Mouse (Mus musculus) left cerebral cortex, adult 2 months (tissue): ENCODE data around the gene Xylt1. TPM values are rescaled to one million over a fixed set of nuclear protein-coding genes. Genes with fewer than 3 reads are reported as not detected.
A peak's percentile ranks its signal among the peaks of the same experiment; 100 is the strongest.

ENCODE experiments used
- DNase-seq, 2 experiments: peaks; one replicate each; pipeline ENCODE4 v3.0.0; 2021 to 2022; ENCODE audit warnings: low spot score in 2 of 2, mixed read lengths in 1 of 2; ENCODE audit errors: extremely low spot score in 1 of 2
- H3K27ac ChIP-seq: fragments of 200-600 bp; 2 replicates; pipeline ENCODE4 v1.8.1; 2022
- H3K4me3 ChIP-seq: fragments of 200-600 bp; 2 replicates; pipeline ENCODE4 v1.8.1; 2022
- CTCF ChIP-seq: fragments of 200-600 bp; IDR thresholded peaks from 2 replicates; pipeline ENCODE4 v1.8.1; 2022; ENCODE audit warnings: antibody characterized with exemption, mild to moderate bottlenecking, moderate library complexity
- intact Hi-C: fragments of 180-260 bp; cut with DNase I; formaldehyde crosslinking; loops from one replicate; pipeline ENCODE4 v1.15.1; 2025
- total RNA-seq, 2 experiments: library from RNA; stranded (reverse); gene quantifications; 2 replicates each; pipeline ENCODE4 v1.2.3; 2021

Gene Xylt1
- total RNA-seq, 2 experiments from 2014 or later: 51.7 to 60.5 TPM

- no peak for DNase-seq
- no peak for TF ChIP-seq CTCF
- no peak overlapping the region for H3K27ac ChIP-seq
- no peak overlapping the region for H3K4me3 ChIP-seq
- intact Hi-C loops: no loop called here
Measured at GRCm38 (mm10) chr7:117397877-117398276, 17.1 kb downstream of the Xylt1 start.

GRCm38 (mm10) chr7:117399971-117400370, 19.2 kb downstream of the Xylt1 start:
- no peak overlapping the region for H3K27ac ChIP-seq
- intact Hi-C loops: no loop called here
- DNase-seq: no peak
- no peak overlapping the region for H3K4me3 ChIP-seq
- TF ChIP-seq CTCF: no peak

GRCm38 (mm10) chr7:117401581-117401980, 20.8 kb downstream of the Xylt1 start:
- no peak overlapping the region for H3K27ac ChIP-seq
- no peak for DNase-seq
- H3K4me3 ChIP-seq: no peak overlapping the region
- intact Hi-C loops: no loop called here
- no peak for TF ChIP-seq CTCF

- Histone ChIP-seq H3K27ac (no peak overlapping the region), H3K4me3 (no peak overlapping the region)
- intact Hi-C loops: no loop called here
- TF ChIP-seq CTCF: no peak; the same call in 1 of the 2 replicates
- no peak for DNase-seq
Measured at GRCm38 (mm10) chr7:117406336-117406735, 25.6 kb downstream of the Xylt1 start.

- no peak for TF ChIP-seq CTCF
- intact Hi-C loops: no loop called here
- no peak overlapping the region for H3K4me3 ChIP-seq
- no peak for DNase-seq
- no peak overlapping the region for H3K27ac ChIP-seq
Measured at GRCm38 (mm10) chr7:117409268-117409988, 28.6 kb downstream of the Xylt1 start.

GRCm38 (mm10) chr7:117411874-117412273, 31.1 kb downstream of the Xylt1 start:
- intact Hi-C loops: no loop called here
- TF ChIP-seq CTCF: no peak
- DNase-seq: no peak
- H3K27ac ChIP-seq: no peak overlapping the region
- H3K4me3 ChIP-seq: no peak overlapping the region

- DNase-seq: no peak
- intact Hi-C loops: no loop called here
- TF ChIP-seq CTCF: no peak
- H3K4me3 ChIP-seq: no peak overlapping the region
- H3K27ac ChIP-seq: no peak overlapping the region
Measured at GRCm38 (mm10) chr7:117412405-117412804, 31.6 kb downstream of the Xylt1 start.

- no peak for TF ChIP-seq CTCF
- H3K27ac ChIP-seq: peak overlapping the region; percentile 38; the same call in 1 of the 2 replicates
- DNase-seq: peak in 1 of 2 experiments; percentile 53
- no peak overlapping the region for H3K4me3 ChIP-seq
- intact Hi-C loops: no loop called here
Measured at GRCm38 (mm10) chr7:117414341-117415008, 33.7 kb downstream of the Xylt1 start.

GRCm38 (mm10) chr7:117415009-117415363, 34.2 kb downstream of the Xylt1 start:
- intact Hi-C loops: no loop called here
- Histone ChIP-seq H3K27ac (peak overlapping the region; percentile 38; the same call in 1 of the 2 replicates), H3K4me3 (no peak overlapping the region)
- TF ChIP-seq CTCF: no peak
- no peak for DNase-seq

GRCm38 (mm10) chr7:117419041-117419440, 38.3 kb downstream of the Xylt1 start:
- no peak for TF ChIP-seq CTCF
- intact Hi-C loops: no loop called here

GRCm38 (mm10) chr7:117419846-117420245, 39.1 kb downstream of the Xylt1 start:
- intact Hi-C loops: loop anchor here (10.0 kb wide), 1 partner anchor 455 kb away; no protein-coding TSS in a partner anchor
- DNase-seq: no peak
- Histone ChIP-seq H3K4me3 (no peak overlapping the region), H3K27ac (no peak overlapping the region)
- no peak for TF ChIP-seq CTCF

More at GRCm38 (mm10) chr7:117419041-117419440, 38.3 kb downstream of the Xylt1 start:
- no peak overlapping the region for H3K4me3 ChIP-seq
- no peak overlapping the region for H3K27ac ChIP-seq
- no peak for DNase-seq

- no peak overlapping the region for H3K27ac ChIP-seq
- no peak for DNase-seq
- intact Hi-C loops: loop anchor here (10.0 kb wide), 1 partner anchor 454 kb away; no protein-coding TSS in a partner anchor
Measured at GRCm38 (mm10) chr7:117420301-117420700, 39.5 kb downstream of the Xylt1 start.

More at GRCm38 (mm10) chr7:117420301-117420700, 39.5 kb downstream of the Xylt1 start:
- no peak for TF ChIP-seq CTCF
- no peak overlapping the region for H3K4me3 ChIP-seq
